Mouse (Mus musculus) spleen, adult 18-20 months (tissue): Measurements from ENCODE around the gene Ccdc78.
"Not testable (repeated sequence)": the region's sequence is repeated elsewhere in the genome, so short reads cannot be mapped to it uniquely, and the experiment has no call there.

Source experiments
- DNase-seq, 2 experiments: peaks; one replicate each; pipeline ENCODE4 v3.0.0; 2022; ENCODE audit warnings: mixed read lengths in 2 of 2

The Ccdc78 gene

DNA sequence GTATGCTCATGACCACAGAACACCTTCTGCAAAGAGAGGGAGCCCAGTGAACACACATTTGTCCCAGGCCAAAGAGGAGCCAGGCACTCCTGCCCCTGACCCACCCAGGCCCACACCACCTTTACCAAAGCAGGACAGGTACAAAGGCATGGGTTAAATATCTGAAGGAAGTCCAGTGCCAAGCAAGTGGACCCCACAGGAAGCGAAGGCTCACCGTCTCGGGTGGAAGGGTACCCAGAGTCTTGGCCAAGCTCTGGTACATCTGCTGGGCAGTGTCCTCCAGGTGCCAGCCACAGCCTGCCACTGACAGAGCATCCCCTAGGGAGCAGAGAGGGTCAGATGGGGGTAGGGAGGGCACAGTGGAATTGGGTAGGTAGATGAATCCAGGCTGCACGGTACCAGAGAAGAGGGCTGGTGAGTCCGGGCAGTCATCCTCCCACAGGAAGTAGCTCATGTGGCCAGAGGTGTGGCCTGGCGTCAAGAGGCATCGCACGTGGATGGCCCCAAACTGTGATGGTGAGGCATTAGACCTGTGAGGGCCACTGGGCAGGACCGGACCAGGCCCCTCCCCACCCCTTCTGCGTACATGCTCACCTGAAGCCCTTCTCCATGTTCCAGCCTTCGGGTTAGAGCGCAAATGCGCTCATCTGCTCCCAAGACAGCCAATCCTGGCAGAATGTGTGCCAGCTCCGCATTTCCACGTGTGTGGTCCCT lies 2.4 kb upstream of the Ccdc78 start:
- no peak for DNase-seq

DNA sequence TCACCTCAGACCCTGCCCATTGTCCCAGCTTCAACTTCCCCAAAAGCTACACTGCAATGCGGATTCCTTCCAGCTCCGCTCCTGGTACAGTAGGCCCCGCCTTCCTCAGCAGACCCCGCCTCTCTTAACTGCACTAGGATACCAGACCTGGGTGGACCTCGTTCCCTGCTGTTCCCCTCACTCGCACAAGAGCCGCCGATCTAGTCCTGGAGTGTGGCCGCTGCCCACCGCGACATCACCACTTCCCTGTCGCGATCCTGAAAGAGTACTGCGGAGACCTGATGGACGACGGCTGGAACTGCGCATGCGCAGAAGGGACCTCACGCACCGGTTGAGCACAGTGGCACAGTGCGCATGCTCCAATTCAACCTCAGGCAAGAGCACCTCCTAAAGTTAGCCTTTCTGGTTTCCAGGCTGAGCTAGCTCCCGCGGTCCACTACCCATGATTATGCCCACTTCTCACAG lies 1.1 kb upstream of the Ccdc78 start, which contains the start of gene Haghl:
Gene Haghl (minus strand): TSS at position 393 of the 465 bp plus-strand sequence.
- DNase-seq: peak; percentile 87 to 94

DNA sequence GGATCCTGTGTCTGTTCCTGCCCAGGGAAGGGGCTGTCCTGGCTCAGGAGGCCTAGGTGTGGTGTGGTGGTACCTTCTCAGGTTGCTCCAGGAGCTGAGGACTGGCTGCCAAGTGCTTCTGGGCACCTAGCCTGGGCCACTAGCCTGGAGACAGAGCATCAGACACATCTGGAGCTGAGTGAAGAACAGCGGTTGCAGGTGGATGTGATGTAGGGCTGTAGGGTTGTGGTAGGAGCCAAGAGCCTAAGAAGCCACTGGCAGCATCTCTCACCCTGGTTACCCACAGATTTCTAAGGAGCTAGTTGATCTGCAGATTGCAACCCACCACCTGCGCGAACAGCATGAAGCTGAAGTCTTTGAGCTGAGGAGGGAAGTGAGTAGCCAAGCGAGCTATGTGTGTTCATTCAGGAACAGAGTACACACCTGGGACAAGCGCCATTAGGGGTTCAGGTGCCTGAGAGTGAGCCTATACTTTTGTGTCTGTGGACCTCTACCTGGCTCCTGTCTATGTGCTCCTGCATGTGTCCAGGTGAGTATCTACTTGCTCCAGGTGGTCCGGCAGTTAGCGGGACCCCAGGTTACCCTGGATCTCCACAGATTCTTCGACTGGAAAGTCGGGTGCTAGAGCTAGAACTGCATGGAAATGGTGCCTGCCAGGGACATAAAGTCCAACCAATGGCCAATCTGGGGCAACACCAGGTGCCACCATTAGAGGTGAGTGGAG lies 563 bp downstream of the Ccdc78 start:
- no peak for DNase-seq

DNA sequence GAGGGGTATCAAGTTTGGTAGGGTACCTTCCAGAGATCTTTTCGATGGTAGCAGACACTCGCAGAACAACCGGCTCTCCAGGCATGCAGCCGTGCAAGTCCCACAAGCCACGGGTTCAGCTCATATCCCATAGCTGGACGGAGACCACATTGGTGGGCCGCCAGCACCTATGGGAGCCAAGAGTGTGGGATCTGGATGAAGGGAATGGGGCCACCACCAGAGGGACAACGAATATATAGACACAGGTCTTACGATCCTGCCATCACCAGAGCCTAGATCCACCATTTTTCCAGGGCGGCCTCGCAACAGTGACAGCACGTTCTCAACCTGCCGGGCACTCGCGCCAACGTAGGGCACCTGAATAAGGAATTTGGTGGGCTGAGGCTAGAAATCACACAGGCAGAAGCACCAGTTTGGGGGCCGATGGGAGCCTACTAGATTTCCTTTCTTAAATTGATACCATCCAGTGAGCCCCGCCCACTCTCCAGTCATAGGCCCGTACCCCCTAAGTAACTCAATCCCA lies 5.0 kb downstream of the Ccdc78 start:
- no peak for DNase-seq

DNA sequence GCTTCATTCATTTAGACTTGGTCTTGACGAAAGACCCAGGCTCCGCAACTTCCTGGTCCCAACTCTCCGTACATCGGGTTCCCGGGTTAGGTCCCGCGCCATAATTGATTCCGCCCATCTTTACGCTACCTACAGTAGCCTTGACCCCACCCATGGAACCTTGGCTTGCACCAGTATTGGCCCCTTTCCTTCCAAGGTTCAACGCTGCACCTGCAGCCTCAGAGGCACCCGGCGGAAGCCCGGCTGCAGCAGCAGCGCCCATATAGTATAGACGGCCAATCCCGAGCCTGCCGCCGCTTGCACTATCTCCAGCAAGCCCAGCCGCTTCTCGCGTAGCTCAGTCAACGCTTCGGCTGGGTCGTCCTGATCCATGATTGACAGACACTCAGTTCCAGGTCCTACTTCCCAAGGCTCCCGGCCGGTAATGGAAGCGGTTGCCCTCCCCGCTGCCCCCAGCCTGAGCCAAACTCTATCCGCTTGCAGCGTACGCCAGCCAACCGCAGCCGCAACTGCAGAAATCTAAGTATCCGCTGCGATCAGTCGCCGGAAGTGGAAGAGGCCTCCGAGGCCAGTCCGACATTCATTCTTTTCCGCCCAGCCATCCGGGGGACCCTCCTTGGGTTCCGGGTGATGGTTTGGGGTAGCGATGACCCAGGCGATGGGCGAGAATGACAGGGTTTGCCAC lies 5.6 kb downstream of the Ccdc78 start:
- peak; percentile 71 to 89 for DNase-seq

DNA sequence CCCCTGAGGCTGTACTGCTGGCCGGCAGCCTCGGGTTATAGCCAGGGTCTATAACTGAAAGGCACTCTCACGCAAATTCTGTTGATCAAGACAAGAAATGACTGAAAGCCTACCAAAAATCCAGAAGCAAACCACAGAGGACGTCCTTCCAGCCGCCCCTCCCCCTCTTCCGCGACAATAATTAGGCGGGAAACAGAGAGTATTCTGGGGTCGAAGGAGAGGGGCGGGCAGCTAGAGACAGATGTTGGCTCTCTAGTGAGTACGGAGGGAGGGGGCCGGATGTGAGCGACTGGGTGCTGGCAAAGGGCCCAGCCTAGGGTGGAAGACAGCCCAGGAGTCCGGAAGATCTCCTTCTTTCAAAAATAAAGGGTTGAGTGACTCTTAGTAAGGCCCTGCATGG lies 6.2 kb downstream of the Ccdc78 start, which contains the start of gene Fam173a:
Gene Fam173a (minus strand): TSS at position 287 of the 400 bp plus-strand sequence.
- peak; percentile 67 to 73 for DNase-seq

DNA sequence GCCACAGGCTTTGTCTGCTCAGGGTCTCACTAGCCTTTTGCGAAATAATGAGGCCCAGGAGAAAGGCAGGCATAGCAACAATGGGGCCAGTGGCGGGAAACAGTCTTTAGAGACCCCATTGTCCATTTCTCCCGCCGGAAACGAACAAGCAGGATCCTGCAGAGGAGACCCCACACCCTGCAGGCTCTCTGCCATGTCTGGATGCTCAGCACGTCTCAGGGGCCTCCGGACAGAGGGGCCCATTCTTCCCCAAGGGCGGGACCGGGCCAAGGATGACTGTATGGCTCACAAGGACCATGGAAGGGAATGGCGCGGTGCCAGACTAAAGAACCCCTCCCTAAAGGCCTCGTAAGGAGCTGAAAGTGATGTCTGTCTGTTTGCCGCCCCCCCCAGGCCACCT lies 7.8 kb downstream of the Ccdc78 start:
- DNase-seq: no peak

DNA sequence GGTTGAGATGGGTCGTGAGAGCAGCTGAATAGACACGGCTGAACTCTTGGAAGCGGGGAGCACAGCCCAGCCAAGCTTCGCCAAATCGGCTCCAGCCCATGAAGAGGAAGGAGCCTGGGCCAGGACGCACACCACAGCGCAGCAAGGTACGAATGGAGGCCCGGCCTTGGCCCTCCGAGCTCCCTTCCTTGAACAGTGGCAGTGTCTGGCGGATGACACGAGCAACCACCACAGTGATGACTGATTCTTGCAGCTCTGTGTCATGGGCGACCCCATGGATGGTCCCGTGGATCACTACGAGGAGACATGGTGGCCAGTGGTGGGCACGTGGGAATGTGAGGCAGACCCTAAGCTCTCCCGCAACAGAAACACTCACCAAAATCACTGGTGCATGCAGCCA lies 8.6 kb downstream of the Ccdc78 start:
- no peak for DNase-seq

DNA sequence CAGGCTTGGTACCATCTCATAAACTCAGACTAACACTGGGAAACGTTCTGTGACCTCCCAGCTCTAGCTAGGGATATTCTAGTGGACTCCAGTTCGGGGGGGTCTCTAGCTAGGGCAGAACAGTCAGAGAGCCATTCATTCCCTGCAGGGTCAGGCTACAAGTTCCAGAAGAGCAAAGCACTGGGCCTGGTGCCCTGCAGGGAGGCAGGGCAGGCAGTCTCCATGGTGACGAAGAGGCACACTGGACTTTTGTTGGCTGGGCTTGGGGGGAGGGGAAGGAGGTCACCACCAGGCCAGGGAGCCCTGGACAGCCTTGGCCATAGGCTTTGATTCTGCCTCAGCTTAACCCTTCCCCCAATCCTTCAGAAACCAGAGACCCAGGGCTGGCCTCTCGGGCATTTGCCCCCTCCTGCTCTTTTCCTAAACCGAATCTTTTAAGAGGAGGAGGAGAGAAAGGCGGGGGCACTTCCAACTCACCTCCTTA lies 9.3 kb downstream of the Ccdc78 start, which contains the start of gene AC134908.4:
Gene AC134908.4 (minus strand): TSS at position 51 of the 484 bp plus-strand sequence.
- no peak for DNase-seq

DNA sequence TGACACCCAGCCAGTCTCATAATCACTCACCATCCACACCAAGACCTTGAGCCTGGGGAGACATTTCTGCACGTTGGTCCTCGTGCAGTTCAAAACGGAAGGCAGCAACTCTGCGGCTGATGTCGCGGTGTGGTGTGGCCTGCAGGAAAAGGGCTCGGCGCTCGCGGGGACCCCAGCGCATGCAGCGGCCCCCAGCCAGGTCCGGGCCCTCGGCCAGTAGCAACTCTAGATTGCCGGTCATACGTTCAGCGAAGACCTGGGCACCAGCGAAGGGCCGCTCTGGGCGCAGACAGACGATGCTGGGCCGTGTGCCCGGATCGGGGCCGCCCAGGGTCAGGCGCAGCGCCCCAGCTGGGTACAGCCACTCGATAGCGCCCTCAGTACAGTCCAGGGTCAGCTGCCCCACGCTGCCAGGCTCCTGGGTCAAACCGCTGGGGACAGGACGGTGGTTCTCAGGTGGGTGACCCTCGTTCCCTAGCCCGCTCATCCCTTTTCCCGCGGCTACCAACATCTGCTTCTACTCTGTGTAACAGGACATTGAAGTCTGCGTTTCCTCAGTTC lies 9.9 kb downstream of the Ccdc78 start:
- DNase-seq: peak in 1 of 2 experiments; percentile 26

DNA sequence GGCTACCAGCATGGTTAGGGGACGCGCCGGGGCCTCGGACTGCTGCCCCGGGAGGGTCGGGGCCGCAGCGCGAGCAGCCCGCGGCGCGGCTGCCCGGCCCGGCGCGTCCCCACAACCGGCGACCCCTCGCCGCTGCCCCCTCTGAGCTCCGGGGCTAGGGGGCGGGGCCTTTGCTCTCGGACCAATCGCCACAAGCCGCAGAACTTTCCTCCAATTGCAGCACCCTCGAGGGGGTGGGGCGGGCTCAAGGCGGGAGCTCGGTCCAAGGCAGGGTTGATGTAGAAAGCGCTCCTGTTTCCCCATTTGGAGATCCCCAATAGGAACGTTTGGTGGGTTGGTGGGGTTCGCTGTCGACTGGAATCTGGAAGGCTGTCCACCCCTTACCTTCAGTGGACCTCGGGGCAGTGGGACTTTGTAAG lies 10.6 kb downstream of the Ccdc78 start, which contains the start of gene Metrn:
Gene Metrn (minus strand): TSS at position 186 of the 419 bp plus-strand sequence.
- DNase-seq: peak; percentile 74 to 89

DNA sequence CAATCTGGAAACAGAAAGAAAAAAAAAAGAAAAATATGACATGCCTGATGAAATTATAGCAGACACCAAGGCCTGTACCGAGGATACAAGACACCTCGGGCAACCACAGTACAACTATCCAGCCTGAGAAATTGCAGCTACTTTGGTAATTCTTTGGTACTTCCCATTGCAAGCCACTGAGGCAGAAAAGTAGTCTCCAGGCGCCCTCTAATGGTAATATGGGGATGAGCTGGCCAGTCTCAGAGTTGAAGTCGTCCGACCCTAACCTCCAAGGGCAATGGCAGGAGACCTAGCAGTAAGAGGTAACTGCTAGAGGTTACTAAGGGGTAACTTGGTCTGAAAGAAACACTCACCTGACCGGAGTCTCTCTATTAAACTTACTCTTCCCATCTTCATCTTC lies 14.6 kb downstream of the Ccdc78 start:
- peak; percentile 49 to 57 for DNase-seq

DNA sequence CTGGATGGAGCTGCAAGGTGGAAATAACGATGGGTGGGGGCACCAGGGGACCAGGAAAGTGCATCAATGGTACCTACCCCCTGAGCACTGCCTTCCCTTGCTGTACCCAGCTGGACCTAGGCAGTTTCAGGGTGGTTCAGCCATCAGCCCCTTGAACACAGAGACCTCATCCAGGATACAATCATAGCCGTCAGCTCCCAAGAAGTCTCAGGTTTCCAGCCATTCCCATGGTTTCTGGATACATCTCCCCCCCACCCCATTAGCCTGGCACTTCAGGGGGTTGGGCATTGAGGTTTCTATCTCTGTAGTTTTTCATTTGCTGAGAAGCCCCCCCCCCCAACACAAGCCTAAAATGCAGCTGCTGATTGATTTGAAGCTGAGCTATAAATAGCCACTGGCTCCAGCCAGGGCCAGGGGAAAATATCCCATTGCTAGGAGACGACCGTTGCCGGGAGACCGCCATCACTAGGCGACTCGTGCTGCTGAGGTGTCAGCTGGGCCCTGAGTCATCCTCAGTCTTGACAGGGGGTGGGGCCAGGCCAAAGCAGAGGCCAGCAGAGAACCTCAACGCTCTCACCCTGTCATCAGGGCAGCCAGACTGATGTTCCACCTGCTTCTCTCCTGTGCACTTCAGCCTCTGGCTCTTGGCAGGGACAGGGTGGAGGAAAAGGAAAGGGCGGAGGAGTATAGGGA lies 16.6 kb downstream of the Ccdc78 start:
- no peak for DNase-seq

DNA sequence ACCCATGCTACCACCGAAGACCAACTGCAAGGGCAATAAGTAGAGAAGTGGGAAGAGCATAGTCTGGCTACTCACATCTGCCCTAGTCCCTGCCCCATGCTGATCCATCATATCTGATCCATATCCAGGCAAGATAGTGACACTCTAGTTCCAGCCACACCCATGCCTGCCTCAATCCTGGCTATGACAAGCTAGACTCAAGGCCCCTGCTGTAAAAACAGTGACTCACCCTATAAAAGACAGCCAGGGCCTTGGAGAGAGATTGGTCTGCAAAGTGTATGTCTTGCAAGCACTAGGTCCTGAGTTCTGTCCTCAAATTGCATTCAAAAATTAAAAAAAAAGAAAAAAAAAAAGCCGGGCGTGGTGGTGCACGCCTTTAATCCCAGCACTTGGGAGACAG lies 20.1 kb downstream of the Ccdc78 start:
- no peak for DNase-seq

DNA sequence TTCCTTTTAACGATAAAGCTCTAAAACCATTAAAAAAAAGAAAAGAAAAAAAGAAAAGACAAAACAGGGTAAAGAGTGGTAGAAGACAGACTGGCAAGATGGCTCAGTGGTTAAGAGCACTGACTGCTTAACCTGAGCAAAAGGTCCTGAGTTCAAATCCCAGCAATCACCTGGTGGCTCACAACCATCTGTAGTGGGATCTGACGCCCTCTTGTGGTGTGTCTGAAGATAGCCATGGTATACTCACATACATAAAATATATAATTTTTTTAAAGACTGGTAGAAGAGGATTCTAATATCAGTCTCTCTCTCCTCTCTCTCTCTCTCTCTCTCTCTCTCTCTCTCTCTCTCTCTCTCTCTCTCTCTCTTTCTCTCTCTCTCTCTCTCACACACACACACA lies 21.1 kb downstream of the Ccdc78 start:
- DNase-seq: not testable (repeated sequence)

DNA sequence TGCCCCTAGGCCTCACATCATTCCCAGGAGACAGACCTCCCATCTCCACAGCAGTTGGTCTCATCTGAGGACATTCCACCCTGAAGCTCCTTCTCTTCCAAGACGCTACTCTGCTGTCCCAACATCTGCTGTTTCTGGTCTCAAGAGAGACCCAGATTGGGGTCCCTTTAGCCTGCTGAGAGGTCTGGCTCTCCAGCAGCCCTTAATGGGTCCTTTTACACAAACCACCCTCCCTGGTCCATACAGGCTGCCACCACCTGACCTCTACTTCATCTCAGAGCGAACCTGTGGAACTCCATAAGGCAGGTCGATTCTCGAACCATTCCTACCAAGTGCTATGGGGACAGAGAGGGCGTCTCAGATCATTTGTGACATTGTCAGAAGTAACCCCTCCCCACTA lies 21.6 kb downstream of the Ccdc78 start:
- no peak for DNase-seq

DNA sequence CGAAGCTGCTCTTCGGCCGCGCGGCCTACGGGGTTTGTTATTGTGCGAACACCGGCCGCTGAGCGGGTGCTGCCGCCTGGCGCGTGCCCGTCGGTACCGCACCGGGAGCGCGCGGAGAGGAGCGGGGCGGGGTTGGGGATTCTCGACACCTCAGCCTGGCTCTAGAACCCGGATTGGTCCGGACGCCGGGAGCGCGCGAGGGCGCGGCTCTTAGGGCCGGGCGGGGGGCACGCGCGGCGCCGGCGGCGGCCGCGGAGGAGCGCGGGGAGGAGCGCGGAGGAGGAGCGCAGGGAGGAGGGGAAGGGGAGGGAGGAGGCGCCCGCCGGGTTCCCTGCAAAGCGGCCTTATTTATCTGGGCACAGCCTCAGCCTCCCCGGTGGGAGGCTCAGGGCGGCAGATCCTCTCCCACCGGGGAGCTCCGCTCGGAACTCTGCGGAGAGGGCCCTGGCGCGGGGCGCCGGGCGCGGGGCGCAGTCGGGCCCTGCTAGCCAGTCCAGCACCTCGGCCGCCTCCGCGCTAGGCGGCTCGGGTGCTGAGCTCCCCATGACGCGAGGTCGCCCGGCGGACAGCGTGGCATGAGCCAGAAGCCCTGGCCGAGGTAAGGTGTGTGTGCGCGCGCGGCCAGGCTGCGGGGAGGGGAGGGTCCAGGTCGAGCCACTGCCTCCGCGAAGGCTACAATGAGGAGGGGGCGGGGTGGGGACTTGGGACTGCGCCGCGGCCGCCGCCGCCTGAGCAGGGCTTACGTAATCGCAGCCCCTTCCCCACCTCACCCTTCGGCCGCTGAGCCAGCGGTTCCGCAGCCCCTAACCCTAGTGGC lies 22.6 kb downstream of the Ccdc78 start, which contains the start of gene Fbxl16:
Gene Fbxl16 (plus strand): TSS at position 297 of the 817 bp plus-strand sequence.
- DNase-seq: no peak

DNA sequence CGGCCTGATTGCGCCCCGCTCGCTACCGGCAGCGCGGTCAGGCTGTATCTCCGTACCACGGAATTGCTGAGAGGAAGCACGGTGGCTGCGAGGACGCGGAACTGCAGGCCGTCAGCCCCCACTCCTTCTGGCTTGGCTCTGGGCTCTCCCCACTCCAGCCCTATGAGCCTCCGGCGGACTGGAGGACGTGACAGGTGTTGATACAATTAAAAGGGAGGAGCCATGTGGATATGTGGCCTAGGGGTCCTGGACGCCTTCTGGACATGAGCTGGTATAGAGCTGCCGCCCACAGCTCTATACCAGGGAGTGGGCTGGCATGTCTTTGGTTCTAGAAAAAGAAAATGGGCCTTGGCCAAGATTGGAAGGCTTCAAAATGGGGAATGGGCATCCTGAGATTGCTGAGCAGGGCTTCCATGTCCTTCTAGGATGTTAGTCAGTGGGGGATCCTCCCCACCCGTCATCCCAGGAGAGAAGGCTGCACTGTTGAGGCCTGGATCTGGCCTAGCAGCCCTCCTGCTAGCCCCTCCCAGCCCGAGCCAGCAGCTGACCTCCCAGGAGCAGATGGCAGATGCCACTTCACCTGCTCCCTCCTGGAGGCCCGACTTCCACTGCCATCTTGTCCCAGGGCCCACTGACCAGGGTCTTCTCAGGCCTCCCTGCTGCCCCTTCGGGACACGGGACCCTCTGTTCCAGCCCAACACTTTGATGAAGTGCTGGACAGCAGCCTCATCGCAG lies 23.4 kb downstream of the Ccdc78 start:
- no peak for DNase-seq

DNA sequence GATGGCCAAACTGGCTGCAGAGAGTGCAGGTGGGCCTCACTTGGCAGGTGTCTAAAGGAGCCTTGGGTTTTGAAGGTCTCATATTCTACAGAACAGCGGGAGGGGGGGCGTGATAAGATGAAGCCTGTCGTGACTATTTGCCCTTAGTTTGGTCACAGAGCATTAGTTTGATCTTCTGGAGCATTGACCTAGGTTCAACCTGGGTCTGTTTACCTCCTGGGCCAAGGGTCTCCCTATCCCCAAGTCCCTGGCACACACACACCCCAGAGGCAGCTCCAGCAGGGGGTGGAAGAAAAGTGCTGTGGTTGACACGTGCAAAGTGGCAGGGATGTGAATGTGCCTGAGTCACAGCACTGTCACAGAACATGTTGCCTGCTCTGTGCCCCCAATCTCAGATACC lies 24.5 kb downstream of the Ccdc78 start:
- DNase-seq: no peak

DNA sequence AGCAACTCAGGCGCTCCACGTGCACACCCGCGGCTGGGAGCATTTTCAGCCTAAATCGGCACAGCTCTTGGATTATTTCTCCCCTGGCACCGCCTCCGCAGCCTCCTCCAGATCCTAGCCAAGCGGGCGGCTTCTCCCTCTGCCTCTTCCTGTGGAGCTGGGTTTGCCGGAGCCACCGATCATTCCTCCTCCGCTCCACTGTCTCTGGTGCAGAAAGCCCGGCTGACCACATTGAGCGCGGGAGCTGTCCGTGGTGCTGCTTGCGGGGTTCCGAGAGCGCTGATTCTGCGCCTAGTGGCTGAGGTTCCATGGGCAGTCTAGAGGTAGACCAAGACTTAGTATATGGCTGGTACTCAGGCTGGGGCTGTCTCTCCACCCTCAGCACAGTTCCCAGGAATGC lies 27.1 kb downstream of the Ccdc78 start:
- DNase-seq: peak in 1 of 2 experiments; percentile 75
